Mouse (Mus musculus) embryonic facial prominence, embryonic 11.5 days (tissue): ENCODE measurements around the gene Efcab9. TPM values are rescaled to one million over a fixed set of nuclear protein-coding genes. Genes with fewer than 3 reads are reported as not detected.

ENCODE experiments used
- ATAC-seq: fragments of 200-750 bp; cut with Nextera tagmentation; replicated peaks from 2 replicates; pipeline ENCODE4 v1.8.0; 2017; ENCODE audit warnings: low read depth; ENCODE audit not compliant: insufficient number of reproducible peaks, low FRiP score, low TSS enrichment
- DNase-seq: peaks from one replicate; pipeline ENCODE4 v3.0.0-alpha.2; 2015; ENCODE audit warnings: low spot score
- H3K27ac ChIP-seq: fragments of 300-500 bp; sonication (generic); replicated peaks from 2 replicates; pipeline ENCODE4 v1.5.1; 2014; ENCODE audit warnings: mild to moderate bottlenecking, low read depth, low read length, control low read depth
- H3K27me3 ChIP-seq: fragments of 300-500 bp; sonication (generic); 2 replicates; pipeline ENCODE4 v1.6.1; 2014; ENCODE audit warnings: mild to moderate bottlenecking, low read length, moderate library complexity, mixed read lengths; ENCODE audit not compliant: control insufficient read depth, insufficient read depth
- H3K36me3 ChIP-seq: fragments of 300-500 bp; sonication (generic); replicated peaks from 2 replicates; pipeline ENCODE4 v1.6.1; 2014; ENCODE audit warnings: low read depth, mild to moderate bottlenecking, low read length, moderate library complexity, mixed read lengths; ENCODE audit not compliant: control insufficient read depth, insufficient read depth
- H3K4me1 ChIP-seq: fragments of 300-500 bp; sonication (generic); 2 replicates; pipeline ENCODE4 v1.6.1; 2014; ENCODE audit warnings: low read length, mixed read lengths; ENCODE audit not compliant: control insufficient read depth, insufficient read depth
- H3K4me2 ChIP-seq: fragments of 300-500 bp; sonication (generic); 2 replicates; pipeline ENCODE4 v1.6.1; 2014; ENCODE audit warnings: low read depth, mild to moderate bottlenecking, control low read depth, low read length, moderate library complexity
- H3K4me3 ChIP-seq: fragments of 300-500 bp; sonication (generic); 2 replicates; pipeline ENCODE4 v1.5.1; 2014; ENCODE audit warnings: low read depth, low read length, control low read depth
- H3K9ac ChIP-seq: fragments of 300-500 bp; sonication (generic); replicated peaks from 2 replicates; pipeline ENCODE4 v1.6.1; 2014; ENCODE audit warnings: mild to moderate bottlenecking, control low read depth, low read length
- H3K9me3 ChIP-seq: fragments of 300-500 bp; sonication (generic); replicated peaks from 2 replicates; pipeline ENCODE4 v1.6.1; 2016; ENCODE audit warnings: mild to moderate bottlenecking, low read length, inconsistent platforms, mixed read lengths; ENCODE audit not compliant: control insufficient read depth
- WGBS: fragments of 180-500 bp; shearing (Covaris S2); extraction: QIAGEN DNeasy Blood & Tissue Kit; methylation state at CpG from one replicate; pipeline ENCODE4 v1.1.7; 2014; 5-methylcytosine and 5-hydroxymethylcytosine counted together
- polyA plus RNA-seq: library from polyadenylated mRNA; unstranded; fragments of >200 nt; fragmentation: Nextera tagmentation; extraction: Ambion mirVana; gene quantifications from 2 replicates; pipeline ENCODE4 v1.2.1, GENCODE M21; 2014

The Efcab9 gene
- polyA plus RNA-seq, 1 experiment from 2014 or later = 0.65 TPM

DNA sequence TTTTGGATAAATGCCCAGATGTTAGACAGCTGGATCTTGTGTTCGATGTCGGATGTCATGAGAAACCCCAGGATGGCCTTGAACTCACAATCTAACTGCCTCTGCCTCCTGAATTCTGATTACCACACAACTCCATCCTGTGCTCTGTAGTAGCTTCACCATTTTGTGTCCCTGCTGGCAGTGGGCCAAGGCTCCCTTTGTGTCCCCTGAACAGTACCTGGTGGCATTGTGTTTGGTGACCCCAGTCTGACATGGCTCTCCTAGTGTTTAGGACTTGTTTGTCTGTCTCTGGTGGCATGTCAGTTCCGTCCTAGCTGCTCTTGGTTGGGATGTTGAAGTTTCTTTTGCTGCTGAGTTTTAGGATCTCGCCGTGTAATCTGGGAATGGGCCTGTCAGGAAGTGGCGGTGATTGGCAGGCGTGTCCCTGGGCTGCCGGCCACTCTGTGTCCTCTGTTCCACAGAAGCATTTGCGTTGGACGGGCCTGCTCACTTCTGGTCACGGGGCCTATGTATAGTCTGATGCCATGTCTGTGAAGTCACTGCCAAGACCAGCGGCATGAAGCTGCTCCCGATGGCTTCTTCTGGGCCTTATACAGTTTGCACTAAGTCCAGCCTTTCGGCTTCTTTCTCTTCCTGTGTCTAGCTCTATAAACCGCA, 36.9 kb upstream of the Efcab9 start:
- Histone ChIP-seq H3K9ac (no peak overlapping the region), H3K4me1 (no peaks in the 10 kb centered on the region), H3K4me2 (no peak overlapping the region), H3K4me3 (no peak overlapping the region), H3K9me3 (no peaks in the 10 kb centered on the region), H3K27ac (no peak overlapping the region), H3K27me3 (no peaks in the 10 kb centered on the region), H3K36me3 (no peaks in the 10 kb centered on the region)
- 90% methylated on average over 15 of the region's 15 CpGs for WGBS
- no peak for ATAC-seq
- DNase-seq = no peak

GRCm38 (mm10) chr11:32568060-32568459, 36.2 kb upstream of the Efcab9 start:
- H3K4me2 ChIP-seq = no peak overlapping the region
- H3K36me3 ChIP-seq = no peaks in the 10 kb centered on the region
- H3K4me1 ChIP-seq = no peaks in the 10 kb centered on the region
- no peak overlapping the region for H3K9ac ChIP-seq
- WGBS = 89% methylated on average over 7 of the region's 7 CpGs
- ATAC-seq (no peak), DNase-seq (no peak)
- H3K27me3 ChIP-seq = no peaks in the 10 kb centered on the region
- H3K4me3 ChIP-seq = no peak overlapping the region
- H3K9me3 ChIP-seq = no peaks in the 10 kb centered on the region
- no peak overlapping the region for H3K27ac ChIP-seq

- Histone ChIP-seq H3K27me3 (no peaks in the 10 kb centered on the region), H3K4me1 (no peaks in the 10 kb centered on the region), H3K9me3 (no peaks in the 10 kb centered on the region), H3K4me3 (no peak overlapping the region), H3K27ac (no peak overlapping the region), H3K36me3 (no peaks in the 10 kb centered on the region), H3K9ac (no peak overlapping the region), H3K4me2 (no peak overlapping the region)
- ATAC-seq (no peak), DNase-seq (no peak)
- WGBS = 83% methylated on average over 10 of the region's 10 CpGs
Observed at GRCm38 (mm10) chr11:32567000-32567855, 35.3 kb upstream of the Efcab9 start.

DNA sequence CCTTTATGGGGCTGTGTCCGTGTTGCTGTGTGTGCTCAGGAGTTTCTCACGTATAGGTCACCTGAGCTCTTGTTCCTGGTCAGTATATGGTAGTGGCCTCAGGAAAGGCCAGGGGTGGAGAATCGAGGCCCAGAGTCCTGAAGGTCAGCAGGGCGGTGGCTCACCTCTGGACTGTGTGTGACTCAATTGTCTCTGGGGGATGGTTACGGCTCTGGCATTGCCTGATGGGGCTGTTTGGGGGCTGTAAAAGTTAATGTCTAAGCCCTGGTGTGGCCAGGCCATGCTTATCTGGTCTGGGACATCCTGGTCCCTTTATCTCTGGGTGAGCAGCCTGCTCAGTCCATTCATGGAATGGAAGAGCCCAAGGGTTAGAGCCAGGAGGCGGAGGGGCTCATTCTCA, 34.3 kb upstream of the Efcab9 start:
- no peak overlapping the region for H3K27ac ChIP-seq
- H3K27me3 ChIP-seq = no peaks in the 10 kb centered on the region
- H3K4me2 ChIP-seq = no peak overlapping the region
- 90% methylated on average over 6 of the region's 6 CpGs for WGBS
- H3K9me3 ChIP-seq = no peaks in the 10 kb centered on the region
- H3K36me3 ChIP-seq = no peaks in the 10 kb centered on the region
- H3K4me3 ChIP-seq = no peak overlapping the region
- H3K4me1 ChIP-seq = no peaks in the 10 kb centered on the region
- ATAC-seq (no peak), DNase-seq (no peak)
- no peak overlapping the region for H3K9ac ChIP-seq

DNA sequence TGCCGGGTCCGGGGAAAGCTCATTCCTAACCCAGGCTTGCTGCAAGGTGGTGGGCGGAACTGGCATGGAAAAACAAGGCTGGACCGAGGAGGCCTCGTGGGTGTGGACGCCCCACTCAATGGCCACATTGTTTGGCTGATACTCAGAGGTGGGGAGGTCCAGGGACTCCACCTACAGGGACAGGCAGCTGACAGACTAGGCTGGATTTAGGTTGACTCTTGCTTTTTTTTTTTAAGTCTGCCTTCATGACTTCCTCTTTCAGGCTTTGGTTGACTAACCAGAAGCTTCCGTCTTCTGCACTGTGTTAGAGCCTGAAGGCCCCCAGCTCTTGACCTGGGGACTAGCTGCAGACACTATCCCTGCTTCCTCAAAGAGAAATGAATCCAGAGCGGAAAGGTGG, 33.2 kb upstream of the Efcab9 start:
- H3K4me1 ChIP-seq = no peaks in the 10 kb centered on the region

DNA sequence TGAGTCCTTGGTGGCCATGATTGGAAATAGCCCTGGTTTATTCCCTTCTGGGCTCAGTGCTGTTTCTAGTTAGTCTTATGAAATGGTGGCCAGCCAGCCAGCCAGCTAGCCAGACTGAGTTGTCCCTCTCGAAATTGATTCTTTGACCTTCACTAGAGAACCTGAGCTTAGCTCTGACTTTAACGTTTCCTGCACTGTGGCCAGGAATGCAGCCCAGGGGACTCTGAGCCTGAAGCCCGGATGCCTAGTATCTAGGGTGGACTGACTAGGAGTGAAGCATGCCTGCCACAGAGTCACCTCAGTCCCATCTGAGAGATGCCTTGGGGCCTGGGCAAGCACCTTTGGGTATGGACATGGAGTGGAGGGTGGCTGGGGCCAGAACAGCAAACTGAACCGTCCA, 32.7 kb upstream of the Efcab9 start:
- no peak overlapping the region for H3K4me2 ChIP-seq
- H3K9ac ChIP-seq = no peak overlapping the region
- no peaks in the 10 kb centered on the region for H3K27me3 ChIP-seq
- no peaks in the 10 kb centered on the region for H3K36me3 ChIP-seq
- no peak for DNase-seq
- H3K4me1 ChIP-seq = no peaks in the 10 kb centered on the region
- no peaks in the 10 kb centered on the region for H3K9me3 ChIP-seq
- no peak overlapping the region for H3K4me3 ChIP-seq
- WGBS = 38% methylated on average over 4 of the region's 4 CpGs
- no peak for ATAC-seq
- H3K27ac ChIP-seq = no peak overlapping the region

More for the DNA sequence above, 33.2 kb upstream of the Efcab9 start:
- Histone ChIP-seq H3K36me3 (no peaks in the 10 kb centered on the region), H3K27ac (no peak overlapping the region), H3K4me3 (no peak overlapping the region), H3K4me2 (no peak overlapping the region), H3K9ac (no peak overlapping the region), H3K27me3 (no peaks in the 10 kb centered on the region), H3K9me3 (no peaks in the 10 kb centered on the region)
- no peak for ATAC-seq
- DNase-seq = no peak
- 42% methylated on average over 8 of the region's 8 CpGs for WGBS

GRCm38 (mm10) chr11:32563660-32564059, 31.8 kb upstream of the Efcab9 start:
- 0 out of 2 replicates have a peak, but pooled peaks have one; percentile 25 for ATAC-seq
- no peaks in the 10 kb centered on the region for H3K36me3 ChIP-seq
- no peak overlapping the region for H3K4me3 ChIP-seq
- WGBS = 37% methylated on average over 3 of the region's 3 CpGs
- no peaks in the 10 kb centered on the region for H3K27me3 ChIP-seq
- H3K9ac ChIP-seq = no peak overlapping the region
- H3K27ac ChIP-seq = no peak overlapping the region
- no peak overlapping the region for H3K4me2 ChIP-seq
- no peaks in the 10 kb centered on the region for H3K4me1 ChIP-seq
- no peak for DNase-seq
- H3K9me3 ChIP-seq = no peaks in the 10 kb centered on the region

DNA sequence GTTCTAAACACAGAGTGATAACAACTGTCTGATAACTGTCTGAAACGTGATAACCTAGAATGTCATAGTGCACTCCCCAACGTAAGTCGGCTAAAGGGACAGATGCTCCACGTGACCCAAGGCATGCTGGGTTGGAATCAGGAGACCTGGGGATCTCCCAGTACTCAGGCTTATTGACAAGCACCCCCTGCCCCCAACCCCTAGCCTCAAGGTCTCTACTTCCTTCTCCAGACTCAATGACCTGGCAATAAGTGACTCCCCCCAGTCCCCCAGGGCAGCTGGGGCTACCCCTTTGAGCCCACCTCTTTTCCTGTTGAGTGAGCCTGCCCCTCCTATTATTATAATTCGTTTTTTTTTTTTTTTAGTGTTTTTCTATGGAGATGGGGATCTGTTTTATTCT, 30.8 kb upstream of the Efcab9 start:
- no peaks in the 10 kb centered on the region for H3K4me1 ChIP-seq
- WGBS = 61% methylated on average over 5 of the region's 5 CpGs
- no peak overlapping the region for H3K27ac ChIP-seq
- H3K9me3 ChIP-seq = no peaks in the 10 kb centered on the region
- H3K9ac ChIP-seq = no peak overlapping the region
- no peaks in the 10 kb centered on the region for H3K27me3 ChIP-seq
- DNase-seq (no peak), ATAC-seq (no peak)
- H3K4me3 ChIP-seq = no peak overlapping the region
- H3K4me2 ChIP-seq = no peak overlapping the region
- H3K36me3 ChIP-seq = no peaks in the 10 kb centered on the region
